Mouse (Mus musculus) left cerebral cortex, adult 8-10 months (tissue): ENCODE results near the gene Bicral. TPM values are rescaled to one million over a fixed set of nuclear protein-coding genes. Genes with fewer than 3 reads are reported as not detected.

Experiments
- DNase-seq, 2 experiments: peaks; one replicate each; pipeline ENCODE4 v3.0.0; 2022; ENCODE audit warnings: low spot score in 2 of 2
- total RNA-seq, 4 experiments: library from RNA; stranded (reverse); gene quantifications; 2 replicates each; pipeline ENCODE4 v1.2.4; 2022

The Bicral gene
- total RNA-seq, 4 experiments from 2014 or later = 54.4 to 63.1 (median 59.4) TPM

- DNase-seq = no peak
Measured at GRCm38 (mm10) chr17:46758753-46759152, 99.5 kb downstream of the Bicral start.

GRCm38 (mm10) chr17:46751794-46752556 is 106.3 kb downstream of the Bicral start, which contains the start of gene Cnpy3:
TSS of gene Cnpy3 (minus strand) at chr17:46752214.
- peak; percentile 88 to 99 for DNase-seq

GRCm38 (mm10) chr17:46751056-46751793 is 107.1 kb downstream of the Bicral start:
- DNase-seq = no peak

GRCm38 (mm10) chr17:46750580-46750979 is 107.7 kb downstream of the Bicral start:
- no peak for DNase-seq

GRCm38 (mm10) chr17:46749282-46749681 is 109.0 kb downstream of the Bicral start:
- DNase-seq = no peak

Other genes with a start within 250 kb of the Bicral start
- gene Ptk7, start 229.0 kb downstream of the Bicral start, total RNA-seq = 10 to 100 TPM; 11.2 to 12.9 (median 11.8) TPM
- gene Klc4, start 212.5 kb downstream of the Bicral start, total RNA-seq = 10 to 100 TPM; 20.8 to 23.4 (median 22.5) TPM
- gene Mrpl2, start 212.3 kb downstream of the Bicral start, total RNA-seq = 10 to 100 TPM; 54.2 to 66.0 (median 59.1) TPM
- gene Cul7, start 208.1 kb downstream of the Bicral start, total RNA-seq = 10 to 100 TPM; 28.0 to 33.6 (median 32.5) TPM
- 10 to 100 TPM; 16.6 to 19.3 (median 17.9) TPM for gene Rrp36, start 184.1 kb downstream of the Bicral start, total RNA-seq
- 100 to 1,000 TPM; 108 to 117 (median 113) TPM for gene Mea1, start 179.7 kb downstream of the Bicral start, total RNA-seq
- gene Klhdc3, start 177.6 kb downstream of the Bicral start, total RNA-seq = 100 to 1,000 TPM; 175 to 193 (median 189) TPM
- gene Ppp2r5d, start 153.4 kb downstream of the Bicral start, total RNA-seq = 10 to 100 TPM; 90.0 to 95.9 (median 92.0) TPM
- 10 to 100 TPM; 43.0 to 46.5 (median 45.4) TPM for gene Pex6, start 147.0 kb downstream of the Bicral start, total RNA-seq
- under 1 TPM in 3 of 4 experiments, not detected in 1; 0.43 to 0.74 (median 0.63) TPM for gene Gnmt, start 129.3 kb downstream of the Bicral start, total RNA-seq
- 10 to 100 TPM; 66.8 to 75.9 (median 71.0) TPM for gene Cnpy3, start 106.3 kb downstream of the Bicral start, total RNA-seq
- gene Ptcra, start 94.8 kb downstream of the Bicral start, total RNA-seq = under 1 TPM in 2 of 4 experiments, not detected in 2; 0.28 to 0.46 TPM
- gene 2310039H08Rik, start 85.8 kb downstream of the Bicral start, total RNA-seq = 1 to 10 TPM; 6.4 to 6.9 (median 6.7) TPM
- gene Rpl7l1, start 75.8 kb downstream of the Bicral start, total RNA-seq = 10 to 100 TPM; 39.0 to 54.3 (median 41.4) TPM
- gene Tbcc, start 32.2 kb upstream of the Bicral start, total RNA-seq = 10 to 100 TPM; 26.1 to 38.4 (median 32.5) TPM
- gene Prph2, start 52.0 kb upstream of the Bicral start, total RNA-seq = under 1 TPM in 1 of 4 experiments, not detected in 3; 0.13 TPM
- gene Ubr2, start 152.1 kb upstream of the Bicral start, total RNA-seq = 10 to 100 TPM; 52.1 to 58.3 (median 57.0) TPM